Mouse (Mus musculus) adrenal gland, adult 18-20 months (tissue): ENCODE data around the gene Ccser1. TPM values are rescaled to one million over a fixed set of nuclear protein-coding genes. Genes with fewer than 3 reads are reported as not detected.

Experiments used
- DNase-seq, 2 experiments: peaks; one replicate each; pipeline ENCODE4 v3.0.0; 2021 to 2022; ENCODE audit warnings: low spot score in 2 of 2
- total RNA-seq, 2 experiments: library from RNA; stranded (reverse); gene quantifications; 1 replicate in 1 of 2; 2 replicates in 1 of 2; pipeline ENCODE4 v1.2.3; 2021

Gene Ccser1
- total RNA-seq, 2 experiments from 2014 or later: 2.1 to 2.7 TPM

DNA sequence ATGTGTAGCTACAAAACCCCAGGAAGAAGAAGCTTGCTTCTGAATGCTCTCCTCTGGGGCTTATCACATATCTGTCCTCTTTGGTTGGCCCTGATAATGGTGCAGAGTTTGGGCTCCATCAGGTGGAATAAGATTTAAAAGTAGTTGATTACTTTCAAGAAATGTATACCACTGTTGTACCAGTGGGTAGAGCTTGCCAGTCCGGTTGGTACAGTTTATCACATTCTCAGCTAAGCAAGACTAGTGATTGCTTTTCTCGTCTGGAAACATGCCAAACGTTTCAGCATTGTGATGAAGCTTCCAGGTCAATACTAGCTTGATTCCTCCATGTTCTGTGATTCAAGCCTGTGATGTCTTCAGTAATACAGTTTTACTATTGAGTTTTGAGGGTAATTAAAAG is 441.6 kb downstream of the Ccser1 start:
- no peak for DNase-seq

DNA sequence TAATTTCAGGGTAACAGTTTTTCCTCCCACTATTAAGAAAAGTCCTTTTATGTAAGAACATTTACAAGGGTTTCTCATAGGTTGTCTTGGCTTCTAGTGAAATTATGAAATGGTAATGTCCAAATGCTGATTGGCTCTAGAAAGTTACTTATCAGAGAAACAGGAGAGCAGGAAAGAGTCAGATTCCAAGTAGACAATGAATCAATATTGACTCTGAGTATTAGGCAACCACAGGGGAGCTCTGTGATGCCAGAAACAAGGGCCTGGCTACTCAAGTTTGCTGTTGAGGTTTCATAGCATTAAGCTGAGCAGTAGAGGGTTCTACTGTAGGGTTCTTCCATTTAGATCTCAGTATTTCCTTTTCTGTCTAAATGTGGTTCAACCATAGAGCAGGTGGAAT is 481.3 kb downstream of the Ccser1 start:
- DNase-seq: no peak

DNA sequence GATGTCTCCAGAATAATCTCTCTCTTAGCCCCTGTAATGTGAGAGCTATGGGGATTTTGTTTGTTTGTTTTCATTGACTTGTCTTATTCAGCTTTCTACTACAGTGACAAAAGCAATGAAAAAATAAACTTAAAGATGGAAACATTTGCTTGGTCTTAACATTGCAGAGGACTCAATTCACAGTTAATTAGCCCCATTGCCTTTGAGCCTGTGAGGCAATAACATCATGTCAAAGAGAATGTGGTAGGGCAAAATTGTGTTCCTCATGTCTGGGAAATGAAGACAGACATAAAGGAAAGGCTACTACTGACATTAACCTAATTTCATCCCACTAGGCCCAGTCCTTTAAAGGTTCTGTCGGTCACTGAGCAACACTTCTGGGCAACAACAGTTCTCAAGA is 484.4 kb downstream of the Ccser1 start:
- DNase-seq: no peak

DNA sequence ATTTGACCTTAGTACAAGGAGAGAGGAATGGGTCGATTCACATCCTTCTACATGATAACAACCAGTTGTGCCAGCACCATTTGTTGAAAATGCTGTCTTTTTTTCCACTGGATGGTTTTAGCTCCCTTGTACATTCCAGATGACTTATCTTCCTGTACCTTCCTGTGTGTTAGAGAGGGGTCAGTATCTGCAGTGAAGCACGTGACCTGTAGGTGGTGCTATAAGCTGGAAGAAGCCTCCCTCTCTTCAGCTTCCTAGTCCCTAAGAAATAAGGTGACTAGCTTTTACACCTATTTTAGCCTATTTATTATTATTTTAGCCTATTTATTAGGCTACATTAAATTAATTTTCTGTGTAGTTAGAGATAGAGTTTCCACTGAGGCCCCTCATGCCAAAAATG is 506.9 kb downstream of the Ccser1 start:
- DNase-seq: no peak

DNA sequence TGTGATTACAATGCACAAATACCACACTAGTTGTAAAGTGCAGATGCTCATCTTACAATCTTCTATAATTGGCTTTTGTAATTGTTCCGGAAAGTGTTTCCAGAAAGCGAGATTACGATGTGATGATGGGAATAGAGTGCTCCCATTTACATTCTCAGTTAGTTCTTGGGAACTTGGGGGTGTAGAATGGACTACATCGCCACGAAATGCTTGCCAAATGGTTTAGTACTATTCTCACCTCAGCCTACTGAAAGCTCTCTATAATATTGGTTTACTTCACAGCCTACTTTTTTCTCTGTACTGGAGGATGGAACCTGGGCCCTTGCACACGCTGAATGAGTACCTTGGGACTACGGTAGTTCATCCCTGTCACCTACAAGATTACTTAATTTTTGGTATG is 522.9 kb downstream of the Ccser1 start:
- DNase-seq: no peak

DNA sequence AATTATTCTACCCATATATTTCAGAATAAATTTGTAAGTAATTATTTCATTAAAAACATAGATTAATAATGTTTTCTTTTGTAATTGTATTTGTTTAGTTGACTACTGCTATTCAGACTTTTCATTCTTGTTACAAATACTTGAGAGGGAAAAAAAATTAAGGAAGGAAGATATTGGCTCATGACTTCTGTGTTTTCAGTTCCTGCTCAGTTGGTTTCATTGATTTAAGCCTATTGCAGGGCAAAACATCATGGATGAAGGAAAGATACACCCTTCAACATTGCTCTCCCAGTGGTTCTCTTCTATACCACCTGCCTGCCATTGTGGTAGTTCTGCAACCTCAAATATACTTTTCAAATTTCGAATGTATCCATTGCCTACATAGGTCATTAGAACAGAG is 541.1 kb downstream of the Ccser1 start:
- no peak for DNase-seq

DNA sequence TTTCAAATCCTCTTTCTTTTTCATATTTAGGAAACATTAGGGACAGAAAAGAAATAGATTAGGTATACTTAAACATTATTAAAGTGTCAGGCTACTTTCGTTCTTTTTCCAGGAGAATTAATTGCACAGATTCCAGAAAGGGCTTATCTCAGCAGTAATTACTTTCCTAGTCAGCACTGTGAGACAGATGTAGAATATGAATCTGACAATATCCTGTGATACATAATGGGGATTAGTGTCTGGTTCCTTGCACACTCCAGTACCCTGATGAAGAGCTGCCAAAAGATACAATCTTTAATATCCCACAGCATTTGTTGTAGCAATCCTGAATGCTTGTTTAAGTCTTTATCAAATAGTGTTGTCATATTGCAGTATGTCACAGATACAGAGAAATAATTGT is 548.9 kb downstream of the Ccser1 start:
- DNase-seq: no peak

DNA sequence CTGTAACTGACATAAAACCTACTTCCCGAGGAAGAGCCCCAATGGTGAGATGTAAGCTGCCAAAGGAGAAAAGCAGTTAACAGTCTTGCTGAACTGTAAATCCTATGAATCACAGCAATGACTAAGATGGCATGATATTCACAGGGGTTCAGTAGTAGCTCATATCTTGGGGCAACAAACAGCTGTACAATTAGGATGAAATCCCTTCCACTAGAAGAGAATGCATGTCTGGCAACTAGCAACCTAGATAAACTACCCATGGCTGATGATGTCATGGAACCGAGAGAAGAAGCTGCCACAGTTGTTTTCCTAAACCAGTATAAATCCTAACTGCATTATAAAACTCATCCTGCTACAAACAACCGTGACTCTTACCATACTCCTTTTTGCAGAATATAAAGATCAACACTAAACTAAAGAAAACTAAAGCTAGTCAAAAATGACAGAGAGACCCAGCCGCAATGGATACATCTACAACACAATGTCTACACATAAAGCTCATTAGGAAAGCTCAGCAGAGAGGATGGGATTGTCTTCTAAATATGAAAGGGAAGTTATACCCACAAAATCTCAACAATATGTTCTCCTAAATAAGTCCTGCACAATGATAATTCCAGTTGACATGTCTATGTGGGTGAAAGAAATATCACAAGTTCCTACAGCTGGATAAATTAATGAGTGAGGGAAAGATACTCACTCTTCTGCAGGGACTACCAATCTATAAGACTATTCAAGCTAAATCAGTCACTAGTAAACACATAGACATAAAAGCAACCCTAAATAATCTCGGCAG is 550.2 kb downstream of the Ccser1 start:
- DNase-seq: no peak

DNA sequence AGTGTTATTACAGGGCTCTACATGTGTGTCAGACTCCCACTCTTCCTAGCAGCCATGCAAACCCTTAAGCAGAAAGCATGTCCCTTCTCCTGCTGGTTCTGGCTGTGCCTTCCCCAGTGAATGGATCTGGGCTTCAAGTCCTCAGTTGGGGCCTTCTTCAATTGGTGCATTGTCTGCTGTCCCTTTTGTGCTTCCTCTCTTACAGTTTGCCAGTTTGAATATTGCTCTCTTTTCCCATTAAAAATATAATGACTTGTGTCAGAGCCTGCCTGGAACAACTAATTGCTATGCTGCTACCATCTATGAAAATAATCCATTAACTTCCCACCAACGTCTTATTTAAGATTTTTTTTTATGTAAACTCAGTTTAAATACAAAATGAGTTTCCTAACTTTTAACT is 566.2 kb downstream of the Ccser1 start:
- DNase-seq: no peak

DNA sequence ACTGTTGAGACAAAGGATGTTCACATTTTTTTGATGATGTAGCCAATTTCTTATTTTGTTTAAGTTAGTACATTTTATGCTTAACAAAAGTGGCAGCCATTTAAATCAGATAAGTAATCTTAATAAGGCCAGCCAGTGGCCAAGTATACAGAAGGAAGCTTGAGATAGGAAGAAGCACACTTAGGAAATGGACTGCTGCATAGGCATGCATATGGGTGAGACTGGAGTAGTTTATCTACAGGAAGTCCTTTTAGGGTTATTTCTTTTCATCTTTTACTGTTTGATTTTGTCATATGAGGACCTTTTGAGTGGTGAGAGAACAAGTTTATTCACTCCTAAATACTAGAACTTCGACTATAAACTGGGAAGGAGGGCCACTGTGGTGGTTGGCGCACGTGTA is 582.0 kb downstream of the Ccser1 start:
- DNase-seq: no peak

DNA sequence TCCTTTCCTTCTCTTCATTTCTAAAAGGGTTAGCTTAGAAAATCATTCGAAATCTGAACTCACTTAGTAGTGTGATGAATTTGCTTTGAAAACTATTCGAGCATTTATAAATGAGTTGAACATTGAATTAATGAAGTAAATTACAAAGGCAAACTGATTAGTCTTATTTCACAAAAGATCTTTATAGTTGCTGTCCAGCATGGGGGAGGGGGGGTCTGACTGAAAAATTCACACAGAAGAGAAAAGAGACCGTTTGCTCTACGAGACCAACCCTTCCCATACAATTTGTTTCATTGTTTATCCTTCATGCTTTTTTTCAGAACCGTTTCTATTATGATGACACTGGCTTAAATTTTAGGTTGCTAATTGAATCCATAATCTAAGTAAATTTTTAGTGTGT is 583.3 kb downstream of the Ccser1 start:
- no peak for DNase-seq

DNA sequence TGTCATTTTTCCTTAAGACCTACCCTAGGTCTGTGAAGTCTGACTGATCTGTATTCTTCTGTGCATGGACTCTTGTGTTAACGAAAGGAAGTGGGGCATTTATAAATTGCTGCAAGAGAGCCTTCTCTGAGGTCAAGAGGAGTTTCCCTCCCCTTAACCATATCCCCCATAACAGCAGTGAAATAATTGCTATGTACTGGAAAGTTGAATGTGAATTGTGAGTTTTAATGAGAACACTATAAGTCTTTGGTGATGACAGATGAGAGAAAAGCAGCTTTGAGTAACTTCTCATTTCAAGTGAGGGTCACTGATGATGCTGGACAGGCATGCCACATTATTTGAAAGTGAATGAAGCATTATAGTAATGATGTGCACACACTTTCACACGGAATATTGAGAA is 585.7 kb downstream of the Ccser1 start:
- no peak for DNase-seq

DNA sequence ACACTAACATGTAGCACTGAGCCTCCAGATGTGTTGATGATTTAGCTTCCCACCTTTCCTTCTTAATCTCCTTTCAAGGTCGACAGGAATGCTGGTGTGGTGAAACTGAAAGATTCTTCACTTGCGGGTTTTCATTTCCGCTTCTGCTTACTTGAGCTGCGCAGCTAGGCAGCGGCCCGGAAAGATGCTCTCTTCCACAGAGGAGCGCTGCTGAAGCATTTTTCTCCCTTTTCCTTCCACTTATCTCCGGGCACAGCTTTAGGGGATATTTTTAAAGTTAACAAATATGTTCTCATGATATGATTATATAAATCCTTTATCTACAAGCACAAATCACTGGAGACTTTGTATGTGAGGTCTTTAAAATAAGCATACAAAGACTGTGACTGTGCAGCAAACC is 587.0 kb downstream of the Ccser1 start:
- DNase-seq: no peak

DNA sequence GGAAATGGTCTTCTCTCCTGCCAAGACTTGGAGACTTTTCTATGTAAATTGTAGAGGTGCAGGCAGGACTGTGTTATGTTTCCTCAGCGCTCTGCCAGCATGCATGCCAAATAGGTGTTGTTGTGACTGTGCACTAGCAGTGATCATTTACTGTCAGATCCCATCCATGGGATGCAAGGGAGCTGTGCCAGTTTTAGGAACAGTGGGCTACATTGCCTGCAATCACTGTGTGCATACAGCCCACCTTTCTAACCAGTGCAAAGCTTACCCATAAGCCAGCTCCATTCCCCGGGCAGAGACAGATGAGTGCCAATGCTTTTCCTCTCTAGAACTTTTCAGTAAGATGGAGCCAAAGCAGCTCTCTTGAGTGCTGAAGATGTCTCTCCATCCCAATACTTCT is 606.6 kb downstream of the Ccser1 start:
- DNase-seq: no peak

DNA sequence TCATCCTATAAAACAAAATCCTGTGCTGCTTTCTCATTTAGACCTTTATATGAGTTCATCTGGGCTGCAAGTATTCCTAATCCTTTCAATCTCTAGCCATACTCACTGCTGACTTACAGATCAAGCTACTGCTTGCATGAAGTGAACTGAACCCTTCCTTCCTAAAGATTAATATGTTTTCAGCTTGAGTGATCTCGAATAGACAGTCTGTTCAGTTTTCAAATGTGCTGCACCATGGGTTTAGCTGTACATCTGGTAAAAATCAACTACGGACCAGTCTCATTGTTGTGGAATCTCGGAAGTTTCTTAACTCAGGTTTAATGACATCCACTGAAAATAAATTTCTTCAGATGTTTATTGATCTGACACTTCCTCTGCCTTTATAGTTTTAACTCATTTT is 620.8 kb downstream of the Ccser1 start:
- DNase-seq: no peak

DNA sequence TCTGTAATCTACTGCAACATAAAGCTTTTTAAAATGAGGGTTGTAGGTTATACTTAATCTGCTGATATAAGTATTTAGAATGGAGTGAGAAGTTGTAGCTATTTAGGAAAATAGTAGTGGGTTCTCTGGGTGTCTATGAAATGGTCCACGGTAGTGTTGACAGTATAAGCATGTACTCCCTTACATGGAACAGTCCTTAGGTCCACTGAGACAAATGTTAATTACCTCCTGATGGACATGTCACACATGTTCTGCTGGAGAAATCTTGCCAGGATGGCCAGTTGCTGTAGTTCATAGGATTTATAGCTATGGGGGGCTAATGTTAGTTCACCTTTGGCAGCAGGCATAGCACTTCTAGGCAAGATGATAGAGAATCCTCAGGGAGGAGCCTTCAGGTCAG is 625.4 kb downstream of the Ccser1 start:
- no peak for DNase-seq

DNA sequence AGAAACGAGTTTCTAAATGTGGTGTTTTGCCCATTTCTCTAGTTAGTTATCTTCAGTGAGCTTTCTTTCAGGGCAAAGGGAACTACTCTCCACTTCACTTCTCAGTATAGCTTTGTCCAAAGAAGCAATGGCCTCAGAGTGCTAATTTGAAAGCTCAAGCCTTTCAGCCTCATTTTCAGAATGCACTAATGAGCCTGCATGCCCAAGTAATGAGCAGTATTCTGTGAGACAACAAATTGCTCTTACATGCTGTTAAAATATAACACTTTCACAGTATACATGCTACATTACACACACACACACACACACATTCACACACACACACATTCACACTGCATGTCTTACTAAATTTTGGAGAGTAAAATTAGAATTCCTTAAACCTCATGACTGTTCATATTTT is 637.6 kb downstream of the Ccser1 start:
- DNase-seq: no peak

DNA sequence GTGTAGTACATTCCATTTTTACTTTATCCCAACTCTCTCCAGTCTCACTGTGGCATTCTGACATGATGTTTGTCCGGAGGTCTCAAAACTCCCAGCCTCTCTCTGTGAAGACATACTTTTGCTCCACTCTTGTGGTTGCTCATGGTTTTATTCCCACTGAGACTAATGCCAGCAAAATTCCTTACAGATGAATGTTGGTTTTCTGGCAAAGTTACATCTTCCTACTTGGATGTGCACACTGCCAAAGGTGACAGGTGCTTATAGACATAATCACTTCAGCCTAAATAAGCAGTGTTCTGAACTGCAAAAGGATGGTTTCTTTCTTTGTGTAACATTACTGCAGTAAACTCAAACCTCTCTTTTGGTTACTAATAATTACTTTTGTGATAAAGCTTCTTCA is 696.2 kb downstream of the Ccser1 start:
- DNase-seq: no peak

DNA sequence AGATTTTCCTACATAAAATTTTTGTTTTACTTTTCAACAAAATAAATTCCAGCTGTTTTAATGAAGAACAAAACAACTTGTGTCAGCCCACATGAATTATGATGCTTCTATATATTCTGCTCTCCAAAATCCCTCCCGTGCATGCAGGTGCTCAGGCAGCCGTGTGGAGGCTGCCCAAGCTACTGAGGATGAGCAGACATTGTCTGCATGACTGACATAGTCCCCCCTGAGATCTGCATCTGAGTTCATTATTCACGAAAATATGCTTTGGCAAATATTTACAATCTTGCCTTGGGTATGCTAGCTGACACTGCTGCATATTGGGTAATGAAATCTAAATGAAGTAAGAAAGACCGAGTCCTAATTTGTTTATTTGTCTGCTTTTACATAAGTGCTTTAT is 718.1 kb downstream of the Ccser1 start:
- no peak for DNase-seq

DNA sequence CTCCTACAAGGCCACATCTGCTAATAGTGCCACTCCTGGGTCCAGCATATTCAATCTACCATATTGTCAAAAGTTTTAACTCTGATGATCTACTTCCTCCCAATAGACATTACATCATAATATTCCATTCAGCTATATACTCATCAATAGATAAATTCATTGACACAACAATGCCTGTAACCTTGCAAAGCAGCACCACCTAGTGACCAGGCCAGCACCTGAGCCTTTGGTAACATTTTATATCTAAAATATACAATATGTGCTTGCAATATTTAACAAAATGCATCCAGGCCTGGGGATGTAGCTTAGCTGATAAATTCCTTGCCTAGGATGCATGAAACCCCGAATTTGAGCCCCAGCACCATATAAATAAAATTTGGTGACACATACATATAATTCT is 722.6 kb downstream of the Ccser1 start:
- no peak for DNase-seq

DNA sequence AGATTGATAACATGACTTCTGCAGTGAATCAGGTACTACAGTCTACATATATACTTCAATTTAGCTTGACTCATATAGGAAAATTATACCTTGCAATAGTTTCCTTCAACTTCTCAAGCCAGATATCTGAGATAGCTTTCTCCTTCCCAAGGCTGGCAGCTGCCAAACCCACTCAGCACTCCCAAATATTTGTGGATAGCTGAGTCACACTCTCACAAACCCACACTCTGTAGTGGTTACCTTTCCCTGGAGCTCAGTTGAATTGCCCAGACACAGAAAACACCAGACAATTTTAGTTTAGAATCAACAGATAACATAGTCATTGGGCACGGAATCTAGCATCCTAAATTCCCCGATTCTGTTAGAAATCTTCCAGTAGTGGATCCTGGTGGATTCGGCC is 732.8 kb downstream of the Ccser1 start:
- DNase-seq: no peak

DNA sequence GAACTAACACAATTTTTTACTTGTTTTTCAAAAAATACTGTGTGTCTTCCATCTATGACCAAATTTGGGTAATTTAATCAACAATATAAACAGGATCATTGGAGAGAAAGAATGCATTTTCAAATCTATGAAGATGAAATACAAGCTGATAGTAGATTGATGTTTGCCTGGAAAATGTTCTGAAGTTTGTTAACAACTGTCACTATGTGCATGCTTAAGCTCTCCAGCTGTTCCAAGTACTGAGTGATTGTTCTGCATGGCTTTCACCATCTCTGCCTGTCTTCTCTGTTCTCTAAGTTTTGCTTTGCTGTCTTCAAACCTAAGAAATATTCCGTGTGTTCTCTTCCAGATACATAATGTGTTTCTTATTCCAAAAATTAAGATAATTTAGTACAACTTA is 751.5 kb downstream of the Ccser1 start:
- DNase-seq: no peak

DNA sequence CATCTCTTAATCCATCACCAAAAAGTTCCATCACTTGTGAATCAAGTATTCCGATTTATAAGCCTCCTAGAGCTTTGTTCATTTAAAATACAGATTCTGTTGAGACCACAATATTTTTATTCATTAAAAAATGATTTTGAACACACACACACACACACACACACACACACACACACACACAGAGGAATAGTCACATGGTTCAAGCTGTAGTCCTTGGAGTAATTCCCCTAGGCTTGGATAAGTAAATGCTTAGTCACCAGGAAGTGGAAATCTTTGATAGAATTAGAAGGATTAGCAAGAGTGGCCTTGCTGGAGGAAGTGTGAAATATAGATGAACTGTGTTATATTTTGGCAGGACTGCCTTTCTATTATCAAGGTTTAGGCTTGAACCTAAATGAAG is 756.5 kb downstream of the Ccser1 start:
- no peak for DNase-seq

DNA sequence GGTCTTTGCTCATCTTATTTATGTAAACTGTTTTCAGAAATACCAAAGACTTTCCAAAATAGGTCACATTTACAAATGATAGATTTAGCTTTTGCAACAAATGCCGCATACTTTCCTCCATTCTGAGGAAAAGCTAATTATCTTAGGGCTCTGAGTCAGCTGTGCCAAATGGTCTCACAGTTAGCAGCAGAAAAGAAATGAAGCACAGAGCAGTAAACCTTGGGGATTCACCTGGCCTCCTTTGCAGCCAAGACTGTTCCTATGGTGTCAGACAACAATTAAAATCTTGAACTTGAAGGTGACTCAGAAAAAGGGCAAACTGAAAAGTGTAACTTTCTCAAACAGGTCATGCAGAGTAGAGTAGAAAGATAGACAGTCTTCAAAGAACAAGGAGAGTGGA is 759.1 kb downstream of the Ccser1 start:
- DNase-seq: no peak
